Mouse (Mus musculus): ENCODE data around the gene Tomm70a. TPM values are rescaled to one million over a fixed set of nuclear protein-coding genes. Genes with fewer than 3 reads are reported as not detected.

Tomm70a gene
- total and polyA plus RNA-seq, 3 experiments = 66.0 to 147 (median 91.1) TPM

DNA sequence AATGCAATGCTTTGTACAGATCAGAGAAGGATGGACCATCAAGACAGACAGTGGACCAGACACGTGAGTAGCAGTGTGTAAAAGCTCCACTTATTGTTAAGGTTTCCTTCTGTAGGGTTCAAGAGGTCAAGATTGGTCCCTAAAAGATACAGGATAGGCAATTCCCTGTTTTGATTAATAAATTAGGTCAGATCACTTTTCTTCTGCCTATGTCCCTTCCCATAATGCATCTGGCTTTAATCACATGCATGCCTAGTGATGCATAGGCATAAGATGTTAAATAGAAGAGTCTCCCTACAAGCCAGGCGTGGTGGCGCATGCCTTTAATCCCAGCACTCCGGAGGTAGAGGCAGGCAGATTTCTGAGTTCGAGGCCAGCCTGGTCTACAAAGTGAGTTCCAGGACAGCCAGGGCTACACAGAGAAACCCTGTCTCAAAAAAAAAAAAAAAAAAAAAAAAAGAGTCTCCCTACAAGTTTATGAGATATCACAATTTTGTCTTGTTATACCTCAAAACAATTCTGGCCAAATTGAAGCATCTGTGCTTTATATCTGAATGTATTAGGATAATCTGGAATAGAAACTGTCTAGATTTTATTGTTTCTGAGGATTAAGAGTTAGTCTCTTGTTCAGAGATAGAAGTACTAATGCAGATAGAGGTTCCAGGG, 21.8 kb upstream of the Tomm70a start:
- no peak for TF ChIP-seq POLR2AphosphoS5 (IDR thresholded peaks at IDR 0.05; ENCODE audit: insufficient replicate concordance, low read depth, low read length)
- TF ChIP-seq GATA1 (IDR thresholded peaks at IDR 0.05; ENCODE audit: borderline replicate concordance, low read length) = no peak
- no peak for TF ChIP-seq CTCF (IDR thresholded peaks at IDR 0.05; ENCODE audit: low read depth, low read length)
- TF ChIP-seq GATA2 (IDR thresholded peaks at IDR 0.05; ENCODE audit: borderline replicate concordance, low read depth, low read length) = no peak
- no peak for TF ChIP-seq TAL1 (conservative IDR thresholded peaks at IDR 0.05; ENCODE audit: low read depth, low read length)
- Histone ChIP-seq H3K4me3 (ENCODE audit: low read depth, low read length) (no peak overlapping the region), H3K4me1 (ENCODE audit: insufficient read depth, low read depth, low read length) (no peaks in the 10 kb centered on the region), H3K27me3 (ENCODE audit: insufficient read depth, low read length) (peaks cover 10% of the 10 kb centered on the region), H3K9me3 (replicated peaks) (no peaks in the 10 kb centered on the region), H3K36me3 (replicated peaks) (no peaks in the 10 kb centered on the region)
- DNase-seq (ENCODE audit: low spot score) = no peak
- no peak for ATAC-seq (ENCODE audit: extremely low read depth, insufficient number of reproducible peaks, low FRiP score, poor library complexity, severe bottlenecking)

DNA sequence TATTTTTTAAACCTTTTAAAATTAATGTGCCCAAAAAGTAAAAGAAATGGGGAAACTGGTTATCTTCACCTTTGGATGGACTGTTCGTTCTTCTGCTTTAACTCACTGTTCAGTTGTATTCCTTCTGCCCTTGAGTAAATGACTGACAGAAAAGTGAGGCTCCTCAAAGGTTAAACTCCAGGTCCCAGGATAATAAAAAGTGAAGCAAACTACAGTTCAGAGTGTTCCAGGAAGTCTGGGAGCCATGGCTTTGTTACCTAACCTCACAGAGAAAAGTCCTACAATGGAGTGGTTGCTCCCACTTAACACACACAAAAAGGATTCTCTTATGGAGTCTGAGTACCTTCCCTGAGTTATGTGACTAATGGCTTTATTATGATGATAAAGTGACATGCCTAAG, 20.3 kb upstream of the Tomm70a start:
- H3K9me3 ChIP-seq (replicated peaks) = no peaks in the 10 kb centered on the region
- no peak for TF ChIP-seq TAL1 (conservative IDR thresholded peaks at IDR 0.05; ENCODE audit: low read depth, low read length)
- TF ChIP-seq GATA1 (IDR thresholded peaks at IDR 0.05; ENCODE audit: borderline replicate concordance, low read length) = no peak
- no peak overlapping the region for H3K4me3 ChIP-seq (ENCODE audit: low read depth, low read length)
- ATAC-seq (ENCODE audit: extremely low read depth, insufficient number of reproducible peaks, low FRiP score, poor library complexity, severe bottlenecking) (no peak), DNase-seq (ENCODE audit: low spot score) (no peak)
- H3K4me1 ChIP-seq (ENCODE audit: insufficient read depth, low read depth, low read length) = no peaks in the 10 kb centered on the region
- H3K27me3 ChIP-seq (ENCODE audit: insufficient read depth, low read length) = peaks cover 14% of the 10 kb centered on the region
- H3K36me3 ChIP-seq (replicated peaks) = no peaks in the 10 kb centered on the region

DNA sequence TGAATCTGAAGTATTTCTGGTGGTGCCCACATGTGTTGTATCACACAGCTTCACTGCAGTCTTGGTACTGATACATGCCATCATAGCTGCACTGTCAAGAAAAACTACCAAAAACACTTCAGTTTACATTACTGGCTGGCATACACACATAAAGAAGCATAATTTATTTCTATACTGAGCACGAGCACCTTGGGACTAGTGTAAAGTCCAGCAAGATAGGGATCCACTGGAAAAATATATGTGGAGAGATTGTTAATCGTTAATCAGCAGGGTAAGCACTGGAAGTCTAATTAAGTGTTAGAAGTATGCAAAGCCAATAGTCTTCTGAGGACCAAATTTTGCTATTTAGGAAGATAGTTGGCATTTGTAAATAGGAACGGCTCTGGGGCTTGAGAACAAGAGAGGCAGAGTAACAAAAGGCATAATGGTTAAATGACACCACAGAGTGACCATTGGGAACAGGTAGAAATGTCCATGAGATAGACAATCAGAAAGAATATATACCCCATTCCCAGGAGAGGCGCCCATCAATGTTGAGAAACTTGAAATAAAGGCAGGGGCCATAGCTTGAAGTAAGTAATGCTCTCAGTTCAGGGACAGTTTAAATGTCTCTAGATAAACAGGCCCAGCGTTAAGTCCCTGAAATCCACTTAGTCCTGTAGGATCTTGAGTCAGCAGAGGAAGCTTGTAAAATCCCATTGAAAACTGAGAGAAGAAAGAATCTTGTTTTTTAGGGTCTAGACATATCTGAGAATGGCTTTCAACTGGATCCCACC, 15.1 kb upstream of the Tomm70a start:
- Histone ChIP-seq H3K27me3 (ENCODE audit: insufficient read depth, low read length) (peaks cover 15% of the 10 kb centered on the region), H3K4me1 (ENCODE audit: insufficient read depth, low read depth, low read length) (no peaks in the 10 kb centered on the region), H3K9me3 (replicated peaks) (no peaks in the 10 kb centered on the region), H3K4me3 (ENCODE audit: low read depth, low read length) (no peak overlapping the region), H3K36me3 (replicated peaks) (no peaks in the 10 kb centered on the region)
- TF ChIP-seq CTCF (IDR thresholded peaks at IDR 0.05; ENCODE audit: low read depth, low read length) = no peak
- TF ChIP-seq TAL1 (conservative IDR thresholded peaks at IDR 0.05; ENCODE audit: low read depth, low read length) = no peak
- no peak for TF ChIP-seq GATA2 (IDR thresholded peaks at IDR 0.05; ENCODE audit: borderline replicate concordance, low read depth, low read length)
- TF ChIP-seq GATA1 (IDR thresholded peaks at IDR 0.05; ENCODE audit: borderline replicate concordance, low read length) = no peak
- no peak for TF ChIP-seq POLR2AphosphoS5 (IDR thresholded peaks at IDR 0.05; ENCODE audit: insufficient replicate concordance, low read depth, low read length)
- DNase-seq (ENCODE audit: low spot score) = no peak
- no peak for ATAC-seq (ENCODE audit: extremely low read depth, insufficient number of reproducible peaks, low FRiP score, poor library complexity, severe bottlenecking)

DNA sequence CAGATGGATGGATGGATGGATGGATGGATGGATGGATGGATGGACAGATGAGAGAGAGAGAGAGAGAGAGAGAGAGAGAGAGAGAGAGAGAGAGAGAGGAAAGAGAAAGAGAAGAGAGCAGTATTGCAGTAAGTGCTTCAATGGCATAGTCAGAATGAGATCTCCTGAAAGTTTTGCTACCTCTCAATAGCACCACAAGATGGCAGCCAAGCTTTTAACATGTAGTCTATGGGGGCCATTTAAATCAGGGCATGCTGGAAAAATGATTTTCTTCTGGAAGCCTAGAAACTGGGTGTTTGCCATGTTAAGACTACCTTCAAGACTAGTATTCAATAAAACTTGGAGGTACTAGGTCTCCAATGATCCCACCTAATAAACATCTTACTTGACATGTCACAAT, 5.4 kb upstream of the Tomm70a start:
- Histone ChIP-seq H3K9me3 (replicated peaks) (no peaks in the 10 kb centered on the region), H3K4me3 (ENCODE audit: low read depth, low read length) (no peak overlapping the region), H3K36me3 (replicated peaks) (no peaks in the 10 kb centered on the region), H3K27me3 (ENCODE audit: insufficient read depth, low read length) (peaks cover 12% of the 10 kb centered on the region; the same call in 1 of the 2 replicates), H3K4me1 (ENCODE audit: insufficient read depth, low read depth, low read length) (peaks cover 11% of the 10 kb centered on the region; the same call in 1 of the 2 replicates)
- ATAC-seq (ENCODE audit: extremely low read depth, insufficient number of reproducible peaks, low FRiP score, poor library complexity, severe bottlenecking) = no peak
- TF ChIP-seq GATA1 (IDR thresholded peaks at IDR 0.05; ENCODE audit: borderline replicate concordance, low read length) = no peak
- TF ChIP-seq GATA2 (IDR thresholded peaks at IDR 0.05; ENCODE audit: borderline replicate concordance, low read depth, low read length) = no peak
- no peak for TF ChIP-seq POLR2AphosphoS5 (IDR thresholded peaks at IDR 0.05; ENCODE audit: insufficient replicate concordance, low read depth, low read length)
- TF ChIP-seq CTCF (IDR thresholded peaks at IDR 0.05; ENCODE audit: low read depth, low read length) = no peak
- no peak for TF ChIP-seq TAL1 (conservative IDR thresholded peaks at IDR 0.05; ENCODE audit: low read depth, low read length)
- no peak for DNase-seq (ENCODE audit: low spot score)

DNA sequence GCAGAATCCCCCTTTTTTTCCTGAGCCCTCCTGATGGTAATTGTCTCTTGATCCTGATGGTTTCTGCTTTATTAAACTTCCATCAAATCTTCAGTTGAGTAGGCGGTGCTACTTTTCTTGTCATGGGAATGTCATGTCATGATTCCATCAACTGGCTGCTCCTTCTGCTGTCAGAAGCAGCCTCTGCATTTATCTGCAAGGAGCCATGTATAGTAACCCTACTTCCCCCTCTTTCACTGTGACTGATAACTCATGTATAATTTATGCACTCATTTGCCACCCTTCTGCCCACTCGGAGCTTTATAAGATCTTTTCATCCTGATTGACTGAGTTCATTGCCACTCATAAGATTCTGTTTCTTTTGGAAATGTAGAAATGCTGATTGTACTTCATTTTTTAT, 3.9 kb upstream of the Tomm70a start:
- no peak for DNase-seq (ENCODE audit: low spot score)
- no peak overlapping the region for H3K4me3 ChIP-seq (ENCODE audit: low read depth, low read length)
- H3K4me1 ChIP-seq (ENCODE audit: insufficient read depth, low read depth, low read length) = peaks cover 12% of the 10 kb centered on the region; the same call in 1 of the 2 replicates
- H3K36me3 ChIP-seq (replicated peaks) = no peaks in the 10 kb centered on the region
- H3K9me3 ChIP-seq (replicated peaks) = no peaks in the 10 kb centered on the region
- TF ChIP-seq GATA1 (IDR thresholded peaks at IDR 0.05; ENCODE audit: borderline replicate concordance, low read length) = no peak
- TF ChIP-seq POLR2AphosphoS5 (IDR thresholded peaks at IDR 0.05; ENCODE audit: insufficient replicate concordance, low read depth, low read length) = no peak
- no peak for TF ChIP-seq GATA2 (IDR thresholded peaks at IDR 0.05; ENCODE audit: borderline replicate concordance, low read depth, low read length)
- TF ChIP-seq TAL1 (conservative IDR thresholded peaks at IDR 0.05; ENCODE audit: low read depth, low read length) = no peak
- TF ChIP-seq CTCF (IDR thresholded peaks at IDR 0.05; ENCODE audit: low read depth, low read length) = no peak
- ATAC-seq (ENCODE audit: extremely low read depth, insufficient number of reproducible peaks, low FRiP score, poor library complexity, severe bottlenecking) = no peak
- peaks cover 8% of the 10 kb centered on the region; the same call in 1 of the 2 replicates for H3K27me3 ChIP-seq (ENCODE audit: insufficient read depth, low read length)

DNA sequence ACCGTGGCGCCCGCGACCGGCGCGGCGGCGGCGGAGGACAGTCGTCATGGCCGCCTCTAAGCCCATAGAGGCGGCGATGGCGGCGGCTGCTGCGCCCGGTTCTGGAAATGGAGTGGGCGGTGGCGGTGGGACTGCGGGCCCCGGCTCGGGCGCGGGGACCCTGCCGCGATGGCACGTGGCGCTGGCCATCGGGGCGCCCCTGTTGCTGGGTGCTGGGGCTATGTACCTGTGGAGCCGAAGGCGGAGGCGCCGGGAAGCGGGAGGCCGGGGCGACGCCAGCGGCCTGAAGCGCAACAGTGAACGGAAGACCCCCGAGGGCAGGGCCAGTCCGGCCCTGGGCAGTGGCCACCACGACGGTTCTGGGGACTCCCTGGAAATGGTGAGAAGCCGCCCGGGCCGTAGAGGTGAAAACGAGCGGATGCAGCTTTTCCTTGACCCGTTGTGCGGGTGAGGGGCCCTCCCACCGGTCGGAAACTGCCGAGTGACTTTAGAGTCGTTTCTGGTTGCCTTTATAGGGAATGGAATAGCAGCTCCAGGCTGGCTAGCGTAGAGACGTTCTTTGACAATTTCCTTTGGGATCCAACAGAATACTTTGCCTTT, 413 bp downstream of the Tomm70a start:
- DNase-seq (ENCODE audit: low spot score) = peak; percentile 4
- Histone ChIP-seq H3K9me3 (replicated peaks) (no peaks in the 10 kb centered on the region), H3K36me3 (replicated peaks) (peaks cover 15% of the 10 kb centered on the region), H3K4me3 (ENCODE audit: low read depth, low read length) (peak overlapping the region; percentile 76), H3K27me3 (ENCODE audit: insufficient read depth, low read length) (0 out of 2 replicates have a peak, but pooled peaks cover 3% of the 10 kb centered on the region), H3K4me1 (ENCODE audit: insufficient read depth, low read depth, low read length) (peaks cover 30% of the 10 kb centered on the region)
- ATAC-seq (ENCODE audit: extremely low read depth, insufficient number of reproducible peaks, low FRiP score, poor library complexity, severe bottlenecking) = no peak
- TF ChIP-seq TAL1 (conservative IDR thresholded peaks at IDR 0.05; ENCODE audit: low read depth, low read length) (no peak), CTCF (IDR thresholded peaks at IDR 0.05; ENCODE audit: low read depth, low read length) (no peak), GATA2 (IDR thresholded peaks at IDR 0.05; ENCODE audit: borderline replicate concordance, low read depth, low read length) (no peak), GATA1 (IDR thresholded peaks at IDR 0.05; ENCODE audit: borderline replicate concordance, low read length) (no peak), POLR2AphosphoS5 (IDR thresholded peaks at IDR 0.05; ENCODE audit: insufficient replicate concordance, low read depth, low read length) (no peak)
